Mouse (Mus musculus): ENCODE data around the gene Ip6k3.

GRCm38 (mm10) chr17:27167545-27167944 lies at the start of gene Ip6k3:
- TF ChIP-seq SIN3A (IDR thresholded peaks at IDR 0.05; ENCODE audit: low read length), result peak; percentile 71
- no peak for TF ChIP-seq POLR2AphosphoS2 (IDR thresholded peaks at IDR 0.05; ENCODE audit: low read depth, low read length)
- TF ChIP-seq JUN (IDR thresholded peaks at IDR 0.05; ENCODE audit: insufficient read depth, low read depth, low read length), result no peak
- TF ChIP-seq POLR2A (IDR thresholded peaks at IDR 0.05; ENCODE audit: low read depth, low read length), result peak; percentile 55; the same call in 1 of the 2 replicates
- TF ChIP-seq GABPA (IDR thresholded peaks at IDR 0.05; ENCODE audit: insufficient replicate concordance, low read depth, low read length), result no peak
- TF ChIP-seq CTCF (conservative IDR thresholded peaks at IDR 0.05 in 1 of 2, IDR thresholded peaks at IDR 0.05 in 1 of 2; ENCODE audit: low read depth in 2 of 2, low read length in 2 of 2), result no peak
- TF ChIP-seq MAFK (IDR thresholded peaks at IDR 0.05; ENCODE audit: insufficient replicate concordance, low read length), result 0 out of 2 replicates have a peak, but pooled peaks have one; percentile 24
- no peak for TF ChIP-seq KAT2A (IDR thresholded peaks at IDR 0.05; ENCODE audit: insufficient replicate concordance, low read length)
- no peak for TF ChIP-seq ZNF384 (IDR thresholded peaks at IDR 0.05; ENCODE audit: low read depth, low read length)
- TF ChIP-seq ZC3H11A (IDR thresholded peaks at IDR 0.05; ENCODE audit: low read depth, low read length), result no peak
- TF ChIP-seq RAD21 (IDR thresholded peaks at IDR 0.05; ENCODE audit: low read depth, low read length), result no peak
- no peak; the same call in none of the 2 replicates for TF ChIP-seq HCFC1 (IDR thresholded peaks at IDR 0.05; ENCODE audit: low read depth, low read length)
- peak; percentile 68 for TF ChIP-seq CHD2 (IDR thresholded peaks at IDR 0.05; ENCODE audit: low read length)
